Mouse (Mus musculus): ENCODE measurements at regions not wholly inside any gene's neighbourhood (a gene's known extent, or its start where the extent isn't known, plus 50 kb on each side); places are given as distances from the start of the nearest gene placed in this dataset.

DNA sequence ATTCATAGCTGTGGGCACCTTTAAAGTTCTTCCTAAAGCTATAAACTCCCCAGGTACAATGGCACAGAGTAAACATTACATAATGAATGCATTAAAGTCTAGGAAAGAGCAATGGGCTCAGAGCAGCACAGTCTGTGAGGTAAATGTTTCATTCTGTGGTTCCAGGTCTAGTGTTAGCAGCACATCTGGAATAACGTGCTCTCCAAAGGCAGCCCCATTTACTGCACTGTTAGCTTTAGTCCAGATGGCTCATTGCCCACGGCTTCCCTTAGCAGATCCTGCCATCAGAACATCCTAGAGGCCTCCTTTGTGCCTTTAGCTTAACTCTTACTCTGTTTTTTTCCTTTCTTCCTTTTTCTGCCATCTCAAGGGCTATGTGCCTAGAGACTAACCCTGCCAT, 87.7 kb upstream of the Tspan7 start:
- no peak for DNase-seq (ENCODE audit: low spot score in 2 of 2)

DNA sequence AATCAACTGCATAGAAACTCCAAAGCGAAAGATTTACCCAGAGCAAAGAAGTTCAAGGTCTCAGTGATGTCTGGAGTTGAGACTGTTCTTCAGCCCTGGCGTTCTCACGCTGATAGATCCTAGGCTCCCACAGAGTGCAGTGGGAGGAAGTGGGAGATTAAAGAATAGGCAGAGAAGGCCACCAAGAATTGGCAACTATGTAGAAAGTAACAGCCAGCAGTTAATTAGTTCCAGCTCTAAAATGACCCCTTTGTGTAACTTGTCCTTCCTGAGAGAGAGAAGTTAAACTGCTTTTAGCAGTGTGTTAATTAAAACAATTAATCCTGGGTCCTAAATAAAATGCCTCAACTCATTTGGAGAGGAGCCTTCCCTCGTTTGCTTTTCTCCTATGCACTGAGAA, 73.7 kb upstream of the Tspan7 start:
- peak in 1 of 2 experiments; percentile 29 for DNase-seq (ENCODE audit: low spot score in 2 of 2)

DNA sequence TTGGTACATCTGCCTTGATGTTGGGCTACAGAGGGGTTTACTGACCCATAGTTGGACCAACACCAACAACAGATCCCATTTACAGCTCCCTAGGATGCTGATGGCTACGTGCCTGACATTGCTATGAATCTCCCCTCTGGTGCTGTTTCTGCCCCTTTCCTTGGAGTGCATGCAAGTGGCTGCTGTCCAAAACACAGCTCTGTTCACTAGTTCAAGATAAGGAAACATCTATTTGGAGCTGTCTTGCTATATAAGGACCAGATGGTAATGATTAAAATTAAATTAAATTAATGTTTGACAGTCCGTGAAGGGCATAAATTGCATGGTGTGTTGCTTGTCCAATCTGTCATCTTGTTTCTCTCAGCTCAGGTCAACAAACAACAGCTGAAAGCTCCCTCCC, 62.5 kb upstream of the Tspan7 start:
- DNase-seq (ENCODE audit: low spot score in 2 of 2), result peak in 1 of 2 experiments; percentile 5

All from layer of hippocampus, postnatal 14 days (tissue).